Mouse (Mus musculus): Measurements from ENCODE around the gene Fsd2.

DNA sequence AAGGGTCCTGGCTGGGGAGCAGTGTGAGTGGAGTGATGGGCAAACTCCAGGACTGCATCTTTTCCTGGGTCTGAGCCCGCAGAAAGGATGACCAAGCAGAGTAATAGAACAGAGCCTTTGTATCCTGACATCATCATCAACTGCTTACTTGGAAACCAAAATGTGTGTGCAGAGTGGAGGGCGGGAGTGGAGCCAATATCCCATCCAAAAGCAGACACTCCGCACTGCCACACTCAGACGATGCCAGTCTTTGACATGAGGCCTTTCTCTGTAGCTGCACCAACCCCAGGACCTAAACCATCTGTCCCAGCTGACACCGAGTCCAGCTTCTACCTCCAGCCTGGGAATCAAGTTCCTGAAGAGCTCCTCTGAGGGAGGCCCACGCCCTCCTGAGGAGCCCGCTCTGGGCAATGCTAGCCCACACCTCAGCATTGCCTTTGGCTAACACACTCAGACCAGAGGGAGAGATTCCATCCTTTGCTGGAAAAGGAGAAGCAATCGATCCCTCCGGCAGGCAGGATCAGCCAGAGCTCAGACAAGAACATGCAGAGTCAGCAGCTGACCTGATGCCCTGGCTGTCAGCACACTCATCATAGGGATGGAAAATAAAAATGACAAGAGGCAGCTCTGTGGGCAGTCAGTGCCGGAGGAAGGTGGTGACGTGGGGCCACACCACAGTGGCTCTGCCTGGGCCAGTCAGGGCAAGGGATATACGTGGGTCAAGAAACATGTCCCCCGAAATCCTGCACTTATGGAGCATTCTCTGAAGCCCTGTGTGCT lies 46.3 kb upstream of the Fsd2 start:
- TF ChIP-seq USF1 (IDR thresholded peaks at IDR 0.05; ENCODE audit: low read depth) = no peak
- TF ChIP-seq POLR2A (IDR thresholded peaks at IDR 0.05; ENCODE audit: insufficient read length, low read depth) = no peak
- TF ChIP-seq SRF (IDR thresholded peaks at IDR 0.05; ENCODE audit: control insufficient read depth, insufficient read length, low read depth) = no peak
- TF ChIP-seq MAX (IDR thresholded peaks at IDR 0.05; ENCODE audit: low read depth) = no peak
- TF ChIP-seq MYOG (IDR thresholded peaks at IDR 0.05; ENCODE audit: control insufficient read depth in 1 of 3, insufficient read depth in 1 of 3, insufficient read length in 2 of 3, low read depth in 2 of 3) = no peak
- no peak for TF ChIP-seq TCF3 (IDR thresholded peaks at IDR 0.05; ENCODE audit: insufficient read length, low read depth)
- no peak for TF ChIP-seq E2F4 (IDR thresholded peaks at IDR 0.05; ENCODE audit: insufficient read depth)
- TF ChIP-seq TCF12 (IDR thresholded peaks at IDR 0.05; ENCODE audit: insufficient read depth, poor library complexity, severe bottlenecking) = no peak
- no peak for TF ChIP-seq POLR2AphosphoS2 (IDR thresholded peaks at IDR 0.05; ENCODE audit: insufficient read length, low read depth)
- TF ChIP-seq MYOD1 (IDR thresholded peaks at IDR 0.05; ENCODE audit: control insufficient read depth in 1 of 3, insufficient read length in 2 of 3, low read depth in 2 of 3) = no peak
- no peak for TF ChIP-seq CEBPB (IDR thresholded peaks at IDR 0.05; ENCODE audit: insufficient read depth, poor library complexity, severe bottlenecking)
- no peak for TF ChIP-seq REST (IDR thresholded peaks at IDR 0.05; ENCODE audit: insufficient read depth, insufficient read length)
